Mouse (Mus musculus) hindbrain, embryonic 12.5 days (tissue): ENCODE data around the gene Gm49361. TPM values are rescaled to one million over a fixed set of nuclear protein-coding genes. Genes with fewer than 3 reads are reported as not detected.
A peak's percentile ranks its signal among the peaks of the same experiment; 100 is the strongest.

ENCODE experiments used
- ATAC-seq: fragments of 200-750 bp; cut with Nextera tagmentation; 2 replicates; pipeline ENCODE4 v1.8.0; 2017; ENCODE audit warnings: moderate TSS enrichment; ENCODE audit not compliant: low FRiP score
- H3K27ac ChIP-seq: fragments of 300-500 bp; sonication (generic); 2 replicates; pipeline ENCODE4 v1.5.1; 2016; ENCODE audit warnings: mild to moderate bottlenecking
- H3K27me3 ChIP-seq: fragments of 300-500 bp; sonication (generic); 2 replicates; pipeline ENCODE4 v1.6.1; 2016; ENCODE audit warnings: mild to moderate bottlenecking
- H3K36me3 ChIP-seq: fragments of 300-500 bp; sonication (generic); 2 replicates; pipeline ENCODE4 v1.6.1; 2016; ENCODE audit warnings: mild to moderate bottlenecking
- H3K4me1 ChIP-seq: fragments of 300-500 bp; sonication (generic); 2 replicates; pipeline ENCODE4 v1.6.1; 2016
- H3K4me2 ChIP-seq: fragments of 300-500 bp; sonication (generic); replicated peaks from 2 replicates; pipeline ENCODE4 v1.6.1; 2016; ENCODE audit warnings: mild to moderate bottlenecking
- H3K4me3 ChIP-seq: fragments of 300-500 bp; sonication (generic); 2 replicates; pipeline ENCODE4 v1.5.1; 2016; ENCODE audit warnings: mild to moderate bottlenecking
- H3K9ac ChIP-seq: fragments of 300-500 bp; sonication (generic); 2 replicates; pipeline ENCODE4 v1.6.1; 2016; ENCODE audit warnings: mild to moderate bottlenecking, moderate library complexity
- H3K9me3 ChIP-seq: fragments of 300-500 bp; sonication (generic); replicated peaks from 2 replicates; pipeline ENCODE4 v1.6.1; 2016; ENCODE audit warnings: mild to moderate bottlenecking
- WGBS: fragments of 180-500 bp; shearing (Covaris S2); methylation state at CpG from one replicate; pipeline ENCODE4 v1.1.7; 2016; 5-methylcytosine and 5-hydroxymethylcytosine counted together
- polyA plus RNA-seq: library from polyadenylated mRNA; unstranded; fragments of >200 nt; fragmentation: Nextera tagmentation; extraction: Ambion mirVana; gene quantifications from 2 replicates; pipeline ENCODE4 v1.2.1, GENCODE M21; 2016

Gm49361 gene
- polyA plus RNA-seq, 1 experiment from 2014 or later: not detected

DNA sequence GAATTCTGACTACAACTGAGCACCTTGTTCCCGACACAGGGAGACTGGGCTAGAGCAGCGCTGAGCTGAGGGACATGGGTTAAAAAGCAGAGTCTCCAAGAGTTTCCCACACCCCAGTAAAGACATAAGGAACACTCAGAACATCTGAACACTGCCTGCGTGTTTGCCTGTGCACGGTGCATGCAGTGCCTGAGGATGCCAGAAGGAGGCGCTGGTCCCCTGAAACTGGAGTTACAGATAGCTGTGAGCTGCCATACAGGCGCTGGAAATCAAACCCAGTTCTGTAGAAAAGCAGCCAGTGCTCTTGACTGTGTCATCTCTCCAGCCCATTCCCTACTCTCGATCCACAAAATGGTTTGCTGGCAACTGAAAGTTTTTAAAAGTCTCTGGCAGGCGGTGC lies 19.7 kb downstream of the Gm49361 start:
- no peak overlapping the region for H3K4me2 ChIP-seq
- H3K9ac ChIP-seq: no peak overlapping the region
- peaks cover 22% of the 10 kb centered on the region; the same call in 1 of the 2 replicates for H3K36me3 ChIP-seq
- WGBS: 84% methylated on average over 8 of the region's 8 CpGs
- H3K27me3 ChIP-seq: no peaks in the 10 kb centered on the region
- H3K27ac ChIP-seq: no peak overlapping the region
- ATAC-seq: no peak
- peaks cover 17% of the 10 kb centered on the region for H3K4me1 ChIP-seq
- H3K4me3 ChIP-seq: no peak overlapping the region
- no peaks in the 10 kb centered on the region for H3K9me3 ChIP-seq

GRCm38 (mm10) chr14:57724473-57724872 lies 21.4 kb downstream of the Gm49361 start:
- no peak for ATAC-seq
- H3K4me2 ChIP-seq: no peak overlapping the region
- no peak overlapping the region for H3K9ac ChIP-seq
- H3K27ac ChIP-seq: no peak overlapping the region
- H3K4me3 ChIP-seq: no peak overlapping the region
- H3K4me1 ChIP-seq: no peaks in the 10 kb centered on the region
- whole genome bisulfite sequencing: 84% methylated on average over 4 of the region's 4 CpGs
- no peaks in the 10 kb centered on the region for H3K27me3 ChIP-seq
- H3K9me3 ChIP-seq: no peaks in the 10 kb centered on the region
- H3K36me3 ChIP-seq: peaks cover 22% of the 10 kb centered on the region; the same call in 1 of the 2 replicates

- WGBS: 83% methylated on average over 4 of the region's 4 CpGs
- H3K4me3 ChIP-seq: no peak overlapping the region
- ATAC-seq: no peak
- H3K36me3 ChIP-seq: peaks cover 7% of the 10 kb centered on the region; the same call in 1 of the 2 replicates
- no peak overlapping the region for H3K9ac ChIP-seq
- H3K4me2 ChIP-seq: no peak overlapping the region
- no peak overlapping the region for H3K27ac ChIP-seq
- H3K9me3 ChIP-seq: no peaks in the 10 kb centered on the region
- no peaks in the 10 kb centered on the region for H3K27me3 ChIP-seq
- H3K4me1 ChIP-seq: no peaks in the 10 kb centered on the region
Measured at GRCm38 (mm10) chr14:57718245-57718644, 27.7 kb downstream of the Gm49361 start.

- no peaks in the 10 kb centered on the region for H3K9me3 ChIP-seq
- H3K27ac ChIP-seq: no peak overlapping the region
- WGBS: 46% methylated on average over 4 of the region's 4 CpGs
- no peaks in the 10 kb centered on the region for H3K27me3 ChIP-seq
- no peaks in the 10 kb centered on the region for H3K36me3 ChIP-seq
- ATAC-seq: no peak
- no peak overlapping the region for H3K4me3 ChIP-seq
- no peaks in the 10 kb centered on the region for H3K4me1 ChIP-seq
- no peak overlapping the region for H3K9ac ChIP-seq
- no peak overlapping the region for H3K4me2 ChIP-seq
Measured at GRCm38 (mm10) chr14:57716601-57717245, 29.2 kb downstream of the Gm49361 start.

DNA sequence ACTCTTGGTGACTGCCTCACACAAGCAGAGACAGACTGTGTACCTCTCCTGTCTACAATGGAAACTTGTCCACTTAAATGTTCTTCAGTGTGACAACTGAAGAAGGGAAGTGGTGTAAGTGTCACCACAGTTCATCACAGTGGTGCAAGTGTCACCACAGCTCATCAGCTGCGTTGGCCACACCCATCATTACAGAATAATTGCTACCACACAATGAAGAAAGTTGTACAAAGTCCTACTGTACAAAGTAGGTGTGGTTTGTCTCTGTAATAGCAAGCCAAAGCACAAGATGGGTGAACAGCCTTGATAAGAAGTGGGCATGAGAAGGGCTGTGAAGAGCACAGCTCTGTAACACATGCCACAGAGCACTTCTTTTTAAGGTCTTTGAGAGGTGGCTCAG lies 33.0 kb downstream of the Gm49361 start:
- Histone ChIP-seq H3K36me3 (no peaks in the 10 kb centered on the region), H3K27me3 (no peaks in the 10 kb centered on the region), H3K27ac (no peak overlapping the region), H3K4me3 (no peak overlapping the region), H3K9ac (no peak overlapping the region), H3K4me1 (peaks cover 12% of the 10 kb centered on the region), H3K4me2 (no peak overlapping the region), H3K9me3 (no peaks in the 10 kb centered on the region)
- 94% methylated on average over 1 of the region's 1 CpGs for WGBS
- no peak for ATAC-seq

DNA sequence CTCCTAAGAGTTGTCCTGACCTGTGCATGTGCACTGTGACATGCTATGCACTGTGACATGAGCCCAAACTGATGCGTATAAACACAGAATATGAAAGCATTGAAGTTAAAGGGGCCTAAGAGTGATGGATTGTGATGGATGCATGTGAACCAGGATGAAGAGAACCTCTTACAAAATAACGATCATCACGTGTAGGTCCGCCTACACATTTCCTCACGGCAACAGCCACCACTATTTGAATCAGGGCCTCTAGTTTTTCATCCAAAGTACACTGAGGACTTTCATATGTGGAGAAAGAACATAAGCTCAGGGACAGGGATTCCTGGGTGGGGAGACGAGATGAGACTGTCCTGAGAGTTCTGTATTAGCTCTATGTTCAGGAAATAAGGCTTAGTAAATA lies 34.8 kb downstream of the Gm49361 start:
- Histone ChIP-seq H3K9ac (no peak overlapping the region), H3K27ac (no peak overlapping the region), H3K9me3 (no peaks in the 10 kb centered on the region), H3K4me3 (no peak overlapping the region), H3K4me2 (no peak overlapping the region), H3K27me3 (no peaks in the 10 kb centered on the region), H3K36me3 (no peaks in the 10 kb centered on the region), H3K4me1 (peaks cover 21% of the 10 kb centered on the region)
- WGBS: 94% methylated on average over 6 of the region's 6 CpGs
- no peak for ATAC-seq

DNA sequence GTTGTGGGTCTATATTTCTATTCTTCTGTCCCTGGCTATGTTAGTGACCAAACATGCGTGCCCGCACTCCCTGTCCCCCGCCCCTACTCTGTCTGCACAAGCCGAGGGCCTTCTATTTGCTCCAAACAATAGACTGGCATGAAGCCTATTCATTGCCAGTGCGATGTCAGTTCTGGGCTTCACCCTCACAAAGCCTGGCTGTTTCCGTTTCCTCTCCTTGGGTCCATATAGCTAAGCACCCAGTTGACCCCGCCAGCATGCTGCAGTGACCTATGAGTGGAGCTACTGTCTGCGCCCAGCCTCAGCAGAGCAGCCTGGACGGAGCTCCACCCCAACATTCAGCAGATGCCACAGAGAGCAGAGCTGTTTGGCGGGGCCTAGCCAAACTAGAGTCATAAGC lies 36.7 kb downstream of the Gm49361 start:
- H3K27ac ChIP-seq: no peak overlapping the region

GRCm38 (mm10) chr14:57708580-57708979 lies 37.3 kb downstream of the Gm49361 start:
- WGBS: 85% methylated on average over 7 of the region's 7 CpGs

More for the DNA sequence above, 36.7 kb downstream of the Gm49361 start:
- peak; percentile 62 for ATAC-seq
- Histone ChIP-seq H3K27me3 (no peaks in the 10 kb centered on the region), H3K4me3 (no peak overlapping the region), H3K36me3 (no peaks in the 10 kb centered on the region), H3K4me1 (peaks cover 21% of the 10 kb centered on the region), H3K4me2 (no peak overlapping the region), H3K9ac (no peak overlapping the region), H3K9me3 (no peaks in the 10 kb centered on the region)
- WGBS: 31% methylated on average over 10 of the region's 10 CpGs

DNA sequence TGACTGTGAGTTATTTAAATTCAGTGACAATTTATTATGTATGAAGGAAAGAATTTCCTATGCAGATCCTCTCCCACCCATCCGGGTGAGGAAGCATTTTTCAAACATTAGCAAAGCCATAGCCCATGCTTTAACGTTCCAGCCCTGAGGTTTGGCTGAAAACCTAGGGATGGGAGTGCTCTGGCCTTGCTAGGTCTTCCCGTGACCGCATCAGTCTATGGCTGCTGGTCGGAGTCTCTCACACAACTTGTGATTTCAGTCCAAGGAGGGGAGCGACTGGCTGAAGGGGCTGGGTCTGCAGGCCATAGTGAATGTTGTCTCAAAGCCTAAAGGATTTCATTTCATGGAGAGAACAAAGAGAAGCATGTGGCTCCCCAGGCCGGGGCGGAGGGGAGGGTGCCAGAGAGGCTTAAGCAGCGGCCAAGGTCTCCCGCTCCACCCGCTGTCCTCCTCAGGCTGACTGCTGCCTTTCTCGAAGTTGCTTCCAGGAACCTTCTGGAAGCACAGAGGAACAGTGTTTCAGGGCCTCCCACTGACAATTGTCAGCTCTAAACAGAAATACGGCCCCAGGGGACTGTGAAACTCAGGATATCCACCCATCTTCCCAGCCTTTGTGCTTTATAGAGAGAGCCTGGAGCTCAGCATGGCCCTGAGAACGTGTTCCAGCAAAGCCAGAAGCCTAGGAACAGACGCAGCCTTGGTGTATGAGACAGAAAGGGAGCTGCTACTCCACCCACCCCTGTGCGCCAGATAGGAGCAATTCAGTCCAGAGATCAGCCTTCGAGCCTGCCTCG lies 38.6 kb downstream of the Gm49361 start:
- no peak overlapping the region for H3K4me3 ChIP-seq
- no peak for ATAC-seq
- peak overlapping the region; percentile 41 for H3K27ac ChIP-seq
- peak overlapping the region; percentile 9; the same call in 1 of the 2 replicates for H3K4me2 ChIP-seq
- H3K27me3 ChIP-seq: no peaks in the 10 kb centered on the region
- peaks cover 21% of the 10 kb centered on the region for H3K4me1 ChIP-seq
- H3K36me3 ChIP-seq: 0 out of 2 replicates have a peak, but pooled peaks cover 2% of the 10 kb centered on the region
- peak overlapping the region; percentile 23; the same call in 1 of the 2 replicates for H3K9ac ChIP-seq
- no peaks in the 10 kb centered on the region for H3K9me3 ChIP-seq
- WGBS: 44% methylated on average over 18 of the region's 18 CpGs

More at GRCm38 (mm10) chr14:57708580-57708979, 37.3 kb downstream of the Gm49361 start:
- no peak overlapping the region for H3K27ac ChIP-seq
- no peaks in the 10 kb centered on the region for H3K27me3 ChIP-seq
- H3K4me3 ChIP-seq: no peak overlapping the region
- H3K9ac ChIP-seq: no peak overlapping the region
- no peak overlapping the region for H3K4me2 ChIP-seq
- no peaks in the 10 kb centered on the region for H3K9me3 ChIP-seq
- no peak for ATAC-seq
- no peaks in the 10 kb centered on the region for H3K36me3 ChIP-seq
- H3K4me1 ChIP-seq: peaks cover 21% of the 10 kb centered on the region

GRCm38 (mm10) chr14:57706760-57707099 lies 39.2 kb downstream of the Gm49361 start:
- no peak overlapping the region for H3K4me2 ChIP-seq
- H3K36me3 ChIP-seq: 0 out of 2 replicates have a peak, but pooled peaks cover 2% of the 10 kb centered on the region
- 76% methylated on average over 4 of the region's 4 CpGs for WGBS
- 0 out of 2 replicates have a peak overlapping the region, but pooled peaks have one; percentile 40 for H3K27ac ChIP-seq
- ATAC-seq: no peak
- H3K27me3 ChIP-seq: no peaks in the 10 kb centered on the region
- H3K4me1 ChIP-seq: peaks cover 21% of the 10 kb centered on the region
- no peak overlapping the region for H3K9ac ChIP-seq
- H3K9me3 ChIP-seq: no peaks in the 10 kb centered on the region
- H3K4me3 ChIP-seq: no peak overlapping the region

DNA sequence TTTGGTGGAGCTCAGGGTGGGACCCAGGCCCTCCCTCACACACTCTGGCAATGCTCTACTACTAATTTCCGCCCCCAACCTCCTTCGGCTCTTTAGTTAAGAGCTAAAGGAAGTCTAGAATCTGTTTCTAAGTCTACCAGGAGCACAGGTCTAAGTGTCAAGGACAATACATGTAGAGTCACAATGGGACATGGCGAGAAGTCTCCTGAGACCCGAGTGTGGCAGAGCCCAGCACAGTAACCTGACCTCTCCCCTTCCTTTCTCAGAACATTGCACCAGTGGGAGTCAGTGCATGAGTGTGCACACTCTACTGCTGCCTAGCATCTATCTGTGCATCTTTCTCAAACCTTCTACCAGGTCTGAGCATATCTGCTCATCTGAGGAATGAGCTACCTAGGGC lies 40.1 kb downstream of the Gm49361 start:
- no peak overlapping the region for H3K4me2 ChIP-seq
- H3K4me3 ChIP-seq: no peak overlapping the region
- ATAC-seq: no peak
- 0 out of 2 replicates have a peak, but pooled peaks cover 2% of the 10 kb centered on the region for H3K36me3 ChIP-seq
- H3K9me3 ChIP-seq: no peaks in the 10 kb centered on the region
- no peak overlapping the region for H3K27ac ChIP-seq
- no peaks in the 10 kb centered on the region for H3K27me3 ChIP-seq
- H3K9ac ChIP-seq: no peak overlapping the region
- WGBS: 88% methylated on average over 4 of the region's 4 CpGs
- peaks cover 23% of the 10 kb centered on the region for H3K4me1 ChIP-seq

DNA sequence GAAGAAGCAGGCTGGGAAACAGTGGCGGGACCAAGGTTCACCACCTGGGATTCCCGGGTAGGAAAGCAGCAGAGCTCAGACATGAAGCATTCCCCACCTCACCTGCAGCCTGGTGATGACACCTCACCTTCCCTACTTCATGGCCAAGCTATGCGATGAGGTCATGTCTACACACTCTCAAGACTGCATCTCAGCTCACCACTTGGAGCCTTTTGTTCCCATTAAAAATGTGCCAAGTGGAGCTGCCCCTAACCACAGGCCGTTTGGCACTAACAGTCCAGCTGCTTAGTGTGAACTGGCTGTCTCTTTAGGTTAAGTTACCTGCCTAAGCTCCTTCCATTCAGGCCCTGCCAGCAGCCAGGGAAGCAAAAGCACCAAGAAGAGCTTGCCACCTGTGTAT lies 40.8 kb downstream of the Gm49361 start:
- Histone ChIP-seq H3K36me3 (peaks cover 7% of the 10 kb centered on the region), H3K4me2 (no peak overlapping the region), H3K27ac (no peak overlapping the region), H3K4me1 (peaks cover 23% of the 10 kb centered on the region), H3K4me3 (no peak overlapping the region), H3K9me3 (no peaks in the 10 kb centered on the region), H3K27me3 (no peaks in the 10 kb centered on the region), H3K9ac (no peak overlapping the region)
- no peak for ATAC-seq
- 91% methylated on average over 4 of the region's 4 CpGs for WGBS
